Mouse (Mus musculus): ENCODE measurements around the gene Gm8127.
A peak's percentile ranks its signal among the peaks of the same experiment; 100 is the strongest.
"Not testable (repeated sequence)": the region's sequence is repeated elsewhere in the genome, so short reads cannot be mapped to it uniquely, and the experiment has no call there.

The Gm8127 gene

GRCm38 (mm10) chr14:43293503-43293902 lies at the start of gene Gm8127:
Gm8127 (minus strand) TSS chr14:43293832.
- DNase-seq: not testable (repeated sequence)

DNA sequence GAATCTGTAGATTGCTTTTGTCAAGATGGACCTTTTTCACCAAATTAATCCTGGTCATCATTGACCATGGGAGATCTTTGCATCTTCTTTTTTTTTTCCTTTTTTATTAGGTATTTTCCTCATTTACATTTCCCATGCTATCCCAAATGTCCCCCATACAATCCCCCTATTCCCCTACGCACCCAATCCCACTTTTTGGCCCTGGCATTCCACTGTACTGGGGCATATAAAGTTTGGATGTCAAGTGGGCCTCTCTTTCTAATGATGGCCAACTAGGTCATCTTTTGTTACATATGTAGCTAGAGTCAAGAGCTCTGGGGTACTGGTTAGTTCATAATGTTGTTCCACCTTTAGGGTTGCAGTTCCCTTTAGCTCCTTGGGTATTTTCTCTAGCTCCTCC lies 44.0 kb upstream of the Gm8127 start:
- DNase-seq: not testable (repeated sequence)

- DNase-seq: not testable (repeated sequence)
These were observed 37.8 kb upstream of the Gm8127 start for GRCm38 (mm10) chr14:43331362-43331880.

DNA sequence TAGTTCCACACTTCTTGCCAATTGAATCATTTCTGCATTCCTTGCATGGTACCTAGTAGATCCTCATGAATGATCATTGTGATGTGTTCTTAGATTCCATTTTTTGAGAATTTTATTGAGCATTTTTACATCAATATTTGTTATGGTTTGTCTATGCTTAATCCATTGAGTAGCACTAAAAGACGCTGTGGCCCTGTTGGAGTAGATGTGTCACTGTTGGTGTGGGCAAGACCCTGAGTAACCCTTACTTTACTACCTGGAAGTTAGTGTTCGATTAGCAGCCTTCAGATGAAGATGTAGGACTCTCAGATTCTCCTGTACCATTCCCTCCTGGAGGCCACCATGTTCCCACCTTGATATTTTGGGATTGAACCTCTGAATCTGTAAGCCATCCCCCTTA lies 35.0 kb upstream of the Gm8127 start:
- not testable (repeated sequence) for DNase-seq

GRCm38 (mm10) chr14:43319516-43319915 lies 25.9 kb upstream of the Gm8127 start:
- DNase-seq: not testable (repeated sequence)

GRCm38 (mm10) chr14:43278681-43279080 lies 15.0 kb downstream of the Gm8127 start:
- DNase-seq: peak; percentile 28

GRCm38 (mm10) chr14:43278146-43278545 lies 15.5 kb downstream of the Gm8127 start:
- peak; percentile 17 for DNase-seq

DNA sequence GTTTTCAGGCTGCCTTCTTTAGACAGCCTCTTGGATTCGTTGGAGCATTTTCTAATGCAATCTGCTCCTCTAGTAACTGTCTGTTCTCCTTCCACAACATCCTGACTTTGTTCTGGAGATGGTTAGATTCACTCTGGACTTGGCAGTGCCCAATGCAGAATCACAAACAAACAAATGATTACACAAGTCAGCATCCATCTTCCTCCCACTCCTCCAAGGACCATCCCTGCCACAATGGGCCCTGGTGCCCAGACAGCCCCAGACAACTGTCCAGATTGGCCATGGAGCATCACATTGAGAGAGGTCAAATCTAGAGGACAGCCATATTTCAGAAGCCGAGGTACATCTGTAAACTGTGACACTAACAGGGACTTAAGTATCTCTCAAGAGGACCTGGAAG lies 16.2 kb downstream of the Gm8127 start:
- not testable (repeated sequence) for DNase-seq

GRCm38 (mm10) chr14:43275752-43276151 lies 17.9 kb downstream of the Gm8127 start:
- DNase-seq: peak; percentile 9

- peak; percentile 14 for DNase-seq
These were observed 18.6 kb downstream of the Gm8127 start, which contains the start of gene Gm9732 for GRCm38 (mm10) chr14:43274986-43275511. Gm9732 (plus strand) TSS chr14:43275036.

- not testable (repeated sequence) for DNase-seq
These were observed 20.5 kb downstream of the Gm8127 start for GRCm38 (mm10) chr14:43273161-43273560.

DNA sequence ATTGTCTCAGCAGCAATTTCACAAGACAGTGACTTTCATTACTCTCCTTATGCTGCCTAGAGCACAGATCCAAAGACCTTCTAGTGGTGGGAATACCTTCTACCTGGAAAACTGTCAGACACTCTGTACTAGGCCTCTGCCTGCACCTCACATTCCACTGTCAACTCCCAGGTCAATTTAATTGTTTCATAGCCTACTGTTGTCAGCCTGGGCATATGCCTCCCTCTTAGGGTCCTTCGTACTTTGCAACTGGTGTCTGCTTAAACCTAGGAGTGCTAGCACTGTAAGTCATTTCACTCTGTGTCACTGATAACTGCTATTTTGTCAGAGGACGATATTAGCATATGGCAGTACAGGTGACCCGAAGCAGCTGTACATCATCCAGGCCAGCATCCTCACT lies 24.4 kb downstream of the Gm8127 start:
- not testable (repeated sequence) for DNase-seq

- DNase-seq: not testable (repeated sequence)
These were observed 25.0 kb downstream of the Gm8127 start for GRCm38 (mm10) chr14:43268521-43269084.

DNA sequence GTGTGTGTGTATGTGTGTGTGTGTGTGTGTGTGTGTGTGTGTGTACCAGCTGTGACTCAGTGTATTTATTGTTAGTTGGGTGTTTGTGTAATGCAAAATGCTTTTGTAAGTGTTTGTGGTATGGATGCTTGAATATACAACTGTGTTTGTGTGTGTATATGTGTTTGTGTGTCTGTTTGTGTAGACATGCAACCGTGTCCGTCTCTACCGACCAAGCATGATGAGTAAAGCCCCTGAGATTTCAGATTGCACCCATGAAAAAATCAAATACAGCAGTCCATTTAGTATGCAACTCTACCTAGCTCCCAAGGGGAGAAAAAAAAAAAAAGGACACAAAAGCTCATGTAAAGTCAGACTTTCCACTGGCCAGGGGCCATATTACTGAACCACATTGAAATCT lies 30.2 kb downstream of the Gm8127 start:
- DNase-seq: not testable (repeated sequence)

DNA sequence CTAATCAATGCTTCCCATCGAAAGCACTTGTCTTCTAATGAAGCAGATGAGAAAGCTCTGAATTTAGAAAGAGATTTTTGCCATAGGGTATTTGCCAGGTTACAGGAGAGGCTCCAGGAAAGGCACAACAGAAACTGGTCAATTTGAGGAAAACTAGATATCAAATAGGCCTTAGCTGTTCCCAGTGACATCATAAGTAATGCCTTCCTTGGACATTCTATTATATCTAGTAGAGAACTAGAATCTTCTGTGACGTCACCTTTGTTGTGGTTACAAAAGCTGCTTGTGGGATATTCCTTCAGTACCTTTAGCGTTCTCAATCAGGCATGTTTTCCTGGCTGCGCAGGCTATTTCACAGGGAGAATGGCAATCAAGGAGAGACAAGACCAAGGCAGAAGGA lies 35.3 kb downstream of the Gm8127 start, which contains the start of gene Gm8126:
Gene Gm8126 (plus strand): TSS at position 301 of the 400 bp plus-strand sequence.
- not testable (repeated sequence) for DNase-seq

DNA sequence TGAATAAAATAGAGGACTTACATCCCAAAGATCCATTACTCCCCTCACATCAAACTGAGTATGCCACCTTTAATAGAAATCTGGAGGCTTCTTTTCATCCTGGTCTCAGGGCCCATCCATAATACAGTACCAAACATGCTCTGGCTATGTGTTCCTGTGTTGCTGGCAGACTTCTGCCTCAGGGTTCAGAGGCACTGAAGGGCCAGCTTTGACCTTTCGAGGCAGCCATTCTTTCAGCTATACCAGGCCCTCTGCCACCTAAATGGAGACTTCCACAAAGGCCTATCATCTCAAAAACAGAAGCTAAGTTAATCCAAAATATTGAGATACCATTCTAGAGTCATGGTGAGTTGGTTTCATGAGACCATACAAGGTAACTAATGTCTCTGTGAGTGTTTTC lies 37.1 kb downstream of the Gm8127 start:
- DNase-seq: not testable (repeated sequence)

- DNase-seq: not testable (repeated sequence)
These were observed 42.9 kb downstream of the Gm8127 start for GRCm38 (mm10) chr14:43250549-43251253.

- DNase-seq: not testable (repeated sequence)
These were observed 43.9 kb downstream of the Gm8127 start for GRCm38 (mm10) chr14:43249611-43250170.
